Mouse (Mus musculus) CH12.LX (cell line): Measurements from ENCODE around the gene Asap3.

ENCODE experiments used
- BHLHE40 ChIP-seq: IDR thresholded peaks from 2 replicates; pipeline ENCODE4 v1.6.1; 2011; ENCODE audit warnings: mild to moderate bottlenecking, low read depth, low read length, improper control_type of control experiment
- CTCF ChIP-seq, 2 experiments: IDR thresholded peaks in 1 of 2; conservative IDR thresholded peaks in 1 of 2; 2 replicates each; pipeline ENCODE4 v1.5.1; 2011 to 2012; ENCODE audit warnings: low read depth in 2 of 2, low read length in 2 of 2, improper control_type of control experiment in 1 of 2, inconsistent platforms in 1 of 2, mild to moderate bottlenecking in 1 of 2, moderate library complexity in 1 of 2
- ELF1 ChIP-seq: IDR thresholded peaks from 2 replicates; pipeline ENCODE4 v1.6.1; 2014; ENCODE audit warnings: low read depth, mild to moderate bottlenecking, inconsistent platforms, low read length, improper control_type of control experiment
- GABPA ChIP-seq: IDR thresholded peaks from 2 replicates; pipeline ENCODE4 v1.6.1; 2012; ENCODE audit warnings: low read depth, low read length, improper control_type of control experiment, inconsistent platforms; ENCODE audit not compliant: insufficient replicate concordance
- HCFC1 ChIP-seq: IDR thresholded peaks from 2 replicates; pipeline ENCODE4 v1.6.1; 2012; ENCODE audit warnings: low read depth, mild to moderate bottlenecking, inconsistent platforms, low read length, improper control_type of control experiment
- JUN ChIP-seq: IDR thresholded peaks from 2 replicates; pipeline ENCODE4 v1.6.1; 2011; ENCODE audit warnings: low read depth, mild to moderate bottlenecking, low read length, improper control_type of control experiment, moderate library complexity; ENCODE audit not compliant: insufficient read depth
- MYC ChIP-seq: IDR thresholded peaks from 2 replicates; pipeline ENCODE4 v1.6.1; 2011; ENCODE audit warnings: low read depth, mild to moderate bottlenecking, improper control_type of control experiment, low read length
- NELFE ChIP-seq: IDR thresholded peaks from 2 replicates; pipeline ENCODE4 v1.6.1; 2011; ENCODE audit warnings: low read depth, low read length, improper control_type of control experiment
- POLR2A ChIP-seq: IDR thresholded peaks from 2 replicates; pipeline ENCODE4 v1.6.1; 2011; ENCODE audit warnings: low read depth, mild to moderate bottlenecking, improper control_type of control experiment, low read length
- TBP ChIP-seq: conservative IDR thresholded peaks from 2 replicates; pipeline ENCODE4 v1.6.1; 2011; ENCODE audit warnings: low read depth, low read length, improper control_type of control experiment
- UBTF ChIP-seq: IDR thresholded peaks from 2 replicates; pipeline ENCODE4 v1.6.1; 2012; ENCODE audit warnings: low read depth, mild to moderate bottlenecking, inconsistent platforms, low read length, improper control_type of control experiment, moderate library complexity
- ZC3H11A ChIP-seq: IDR thresholded peaks from 2 replicates; pipeline ENCODE4 v1.6.1; 2012; ENCODE audit warnings: low read depth, mild to moderate bottlenecking, inconsistent platforms, low read length, improper control_type of control experiment
- ZNF384 ChIP-seq: IDR thresholded peaks from 2 replicates; pipeline ENCODE4 v1.6.1; 2012; ENCODE audit warnings: low read depth, low read length, improper control_type of control experiment, inconsistent platforms

DNA sequence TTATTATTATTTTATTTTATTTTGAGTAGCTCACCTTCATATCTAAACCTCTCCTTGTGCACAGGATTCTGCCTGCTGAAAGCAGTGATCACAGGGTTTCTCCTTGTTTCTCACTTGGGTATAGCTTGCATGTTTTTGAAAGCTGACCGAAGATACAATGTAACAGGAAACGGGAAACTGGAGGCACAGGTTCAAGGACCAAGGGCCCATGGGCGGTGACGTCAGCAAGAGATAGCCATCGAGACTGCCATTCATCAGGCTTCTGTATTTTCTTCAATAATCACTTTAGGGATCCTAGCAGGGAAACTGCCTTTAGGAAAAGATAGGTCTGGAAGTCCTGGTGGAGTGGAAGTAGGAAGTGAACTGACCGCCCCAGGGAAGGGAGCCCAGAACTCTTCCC lies 85.5 kb downstream of the Asap3 start:
- TF ChIP-seq POLR2A (no peak), CTCF (conservative IDR thresholded peaks at IDR 0.05 in 1 of 2, IDR thresholded peaks at IDR 0.05 in 1 of 2; ENCODE audit: low read depth in 2 of 2, low read length in 2 of 2) (no peak), MYC (no peak), ZC3H11A (no peak), NELFE (no peak), ZNF384 (no peak), ELF1 (no peak), HCFC1 (no peak), BHLHE40 (no peak), TBP (no peak), GABPA (no peak), JUN (no peak), UBTF (no peak)
